Mouse (Mus musculus): ENCODE results near the gene C330007P06Rik. TPM values are rescaled to one million over a fixed set of nuclear protein-coding genes. Genes with fewer than 3 reads are reported as not detected.

C330007P06Rik gene
- total RNA-seq, 2 experiments from 2014 or later, result 12.0 TPM

- intact Hi-C loops (cut with DNase I), result no loop called here
- DNase-seq, result no peak
- TF ChIP-seq CTCF (IDR thresholded peaks at IDR 0.05), result no peak
These were observed 47.0 kb downstream of the C330007P06Rik start for GRCm38 (mm10) chrX:36826873-36827272.

GRCm38 (mm10) chrX:36825032-36825431 is 48.9 kb downstream of the C330007P06Rik start:
- intact Hi-C loops (cut with DNase I), result no loop called here
- peak; percentile 28 for DNase-seq
- Histone ChIP-seq H3K4me3 (no peak overlapping the region), H3K27ac (no peak overlapping the region)
- TF ChIP-seq CTCF (IDR thresholded peaks at IDR 0.05), result no peak

More at GRCm38 (mm10) chrX:36826873-36827272, 47.0 kb downstream of the C330007P06Rik start:
- Histone ChIP-seq H3K27ac (no peak overlapping the region), H3K4me3 (no peak overlapping the region)

- intact Hi-C loops (cut with DNase I), result no loop called here
- no peak for TF ChIP-seq CTCF (IDR thresholded peaks at IDR 0.05)
- peak; percentile 70 for DNase-seq
- no peak overlapping the region for H3K4me3 ChIP-seq
- H3K27ac ChIP-seq, result no peak overlapping the region
These were observed 49.8 kb downstream of the C330007P06Rik start for GRCm38 (mm10) chrX:36823932-36824711.

GRCm38 (mm10) chrX:36820201-36820600 is 53.7 kb downstream of the C330007P06Rik start:
- intact Hi-C loops (cut with DNase I), result loop anchor here (2.0 kb wide), 1 partner anchor 59 kb away; no protein-coding TSS in a partner anchor
- DNase-seq, result peak; percentile 51
- H3K27ac ChIP-seq, result no peak overlapping the region
- no peak overlapping the region for H3K4me3 ChIP-seq
- TF ChIP-seq CTCF (IDR thresholded peaks at IDR 0.05), result peak; percentile 82

GRCm38 (mm10) chrX:36819575-36819974 is 54.3 kb downstream of the C330007P06Rik start:
- no peak overlapping the region for H3K4me3 ChIP-seq
- no peak for TF ChIP-seq CTCF (IDR thresholded peaks at IDR 0.05)
- no peak overlapping the region for H3K27ac ChIP-seq
- intact Hi-C loops (cut with DNase I), result no loop called here
- no peak for DNase-seq

- no peak for TF ChIP-seq CTCF (IDR thresholded peaks at IDR 0.05)
- Histone ChIP-seq H3K4me3 (peak overlapping the region; percentile 47), H3K27ac (peak overlapping the region; percentile 46)
- intact Hi-C loops (cut with DNase I), result no loop called here
- no peak for DNase-seq
These were observed 56.9 kb downstream of the C330007P06Rik start for GRCm38 (mm10) chrX:36816953-36817441.

- DNase-seq, result no peak
- H3K4me3 ChIP-seq, result peak overlapping the region; percentile 47; the same call in 1 of the 2 replicates
- H3K27ac ChIP-seq, result 0 out of 2 replicates have a peak overlapping the region, but pooled peaks have one; percentile 46
- no peak for TF ChIP-seq CTCF (IDR thresholded peaks at IDR 0.05)
- intact Hi-C loops (cut with DNase I), result no loop called here
These were observed 57.5 kb downstream of the C330007P06Rik start for GRCm38 (mm10) chrX:36816368-36816899.

GRCm38 (mm10) chrX:36815439-36815838 is 58.5 kb downstream of the C330007P06Rik start:
- no peak for TF ChIP-seq CTCF (IDR thresholded peaks at IDR 0.05)
- DNase-seq, result no peak
- Histone ChIP-seq H3K4me3 (no peak overlapping the region), H3K27ac (no peak overlapping the region)
- intact Hi-C loops (cut with DNase I), result no loop called here

GRCm38 (mm10) chrX:36815022-36815421 is 58.9 kb downstream of the C330007P06Rik start:
- intact Hi-C loops (cut with DNase I), result no loop called here
- no peak overlapping the region for H3K27ac ChIP-seq
- no peak for TF ChIP-seq CTCF (IDR thresholded peaks at IDR 0.05)
- no peak overlapping the region for H3K4me3 ChIP-seq
- no peak for DNase-seq

- DNase-seq, result no peak
- Histone ChIP-seq H3K27ac (no peak overlapping the region), H3K4me3 (no peak overlapping the region)
- intact Hi-C loops (cut with DNase I), result no loop called here
- no peak for TF ChIP-seq CTCF (IDR thresholded peaks at IDR 0.05)
These were observed 59.6 kb downstream of the C330007P06Rik start for GRCm38 (mm10) chrX:36814161-36814836.

- no peak for DNase-seq
- Histone ChIP-seq H3K4me3 (no peak overlapping the region), H3K27ac (no peak overlapping the region)
- intact Hi-C loops (cut with DNase I), result no loop called here
- TF ChIP-seq CTCF (IDR thresholded peaks at IDR 0.05), result peak; percentile 52
These were observed 62.5 kb downstream of the C330007P06Rik start for GRCm38 (mm10) chrX:36811377-36811776.

GRCm38 (mm10) chrX:36808318-36808683 is 65.6 kb downstream of the C330007P06Rik start:
- intact Hi-C loops (cut with DNase I), result no loop called here
- no peak for TF ChIP-seq CTCF (IDR thresholded peaks at IDR 0.05)
- peak overlapping the region; percentile 84 for H3K27ac ChIP-seq
- no peak for DNase-seq
- H3K4me3 ChIP-seq, result peak overlapping the region; percentile 72
